Mouse (Mus musculus): ENCODE data around the gene Slc27a3.
A peak's percentile ranks its signal among the peaks of the same experiment; 100 is the strongest.
"Not testable (repeated sequence)": the region's sequence is repeated elsewhere in the genome, so short reads cannot be mapped to it uniquely, and the experiment has no call there.

The Slc27a3 gene

DNA sequence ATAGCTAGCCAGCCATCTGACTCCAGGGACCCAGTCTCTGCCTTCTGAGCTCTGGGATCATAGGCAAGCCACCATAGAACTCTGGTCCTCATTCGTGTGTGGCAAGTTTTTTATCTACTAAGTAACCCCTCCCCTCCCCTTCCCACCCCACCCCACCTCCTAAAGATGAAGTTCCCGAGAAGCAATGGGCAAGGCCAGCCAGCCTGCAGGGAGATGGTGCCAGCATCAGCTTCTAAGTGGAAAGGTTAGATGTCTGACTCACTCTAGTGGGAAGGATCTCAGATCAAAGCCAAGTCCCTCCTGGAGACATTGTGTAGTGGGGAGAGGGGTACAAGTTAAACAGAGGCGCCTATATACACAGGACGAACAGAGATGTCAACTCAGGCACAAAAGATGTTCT lies 1.3 kb upstream of the Slc27a3 start:
- no peak for DNase-seq (ENCODE audit: low spot score)

DNA sequence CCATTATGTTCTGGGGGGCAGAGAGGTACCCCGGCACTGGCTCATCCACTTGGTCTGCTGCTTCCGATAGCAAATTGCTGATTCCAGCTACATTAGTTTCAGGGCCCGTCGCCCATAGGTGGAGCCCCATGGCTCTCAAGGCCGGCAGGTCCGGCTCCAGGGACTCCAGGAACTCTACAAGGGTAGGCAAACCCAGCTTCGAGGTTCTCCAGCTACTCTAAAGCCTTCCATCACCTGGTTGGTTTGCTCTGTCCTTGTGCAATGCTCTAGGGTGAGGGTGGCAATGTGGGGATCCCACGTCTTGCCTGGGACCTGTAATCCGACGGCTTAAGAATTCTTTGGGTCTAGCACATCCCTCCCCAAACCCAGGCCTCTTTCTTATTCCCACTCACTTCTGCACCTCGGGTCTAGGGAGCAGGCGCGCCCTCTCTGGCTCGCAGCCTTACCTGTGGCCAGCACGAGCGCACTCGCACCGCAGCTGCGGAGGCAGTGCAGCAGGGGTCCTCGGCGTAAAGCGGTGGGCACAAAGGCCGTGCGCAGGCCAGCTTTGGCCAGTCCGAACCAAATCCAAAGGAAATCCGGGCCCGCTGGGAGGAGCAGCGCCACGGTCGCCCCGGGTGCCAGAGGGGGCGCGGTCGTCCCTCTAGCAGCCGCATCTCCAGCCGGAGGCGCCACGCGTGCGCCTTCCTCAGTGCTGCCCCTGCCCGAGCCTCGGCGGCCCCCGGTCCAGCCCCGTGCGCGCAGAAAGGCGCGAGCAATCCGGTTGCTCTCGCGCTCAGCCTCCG lies 820 bp downstream of the Slc27a3 start:
- peak; percentile 78 for DNase-seq (ENCODE audit: low spot score)

DNA sequence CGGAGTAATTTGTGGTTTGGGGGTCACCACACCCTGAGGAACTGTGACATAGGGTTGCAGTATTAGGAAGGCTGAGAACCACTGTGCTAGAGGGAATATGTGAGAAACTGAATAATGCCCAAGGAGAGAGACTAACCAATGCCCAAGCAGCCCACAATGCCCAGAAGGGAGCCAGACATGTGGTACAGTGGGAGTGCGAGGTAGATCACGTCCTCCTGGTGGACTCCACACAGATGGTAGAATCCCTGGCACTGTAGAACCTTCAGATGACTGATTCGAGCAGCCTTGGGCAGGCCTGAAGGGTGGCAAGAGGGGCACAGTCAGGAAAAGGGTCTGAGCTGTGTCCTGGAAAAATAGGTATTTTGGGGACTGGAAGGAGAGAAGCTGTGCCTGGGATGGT lies 1.5 kb downstream of the Slc27a3 start:
- no peak for DNase-seq (ENCODE audit: low spot score)

DNA sequence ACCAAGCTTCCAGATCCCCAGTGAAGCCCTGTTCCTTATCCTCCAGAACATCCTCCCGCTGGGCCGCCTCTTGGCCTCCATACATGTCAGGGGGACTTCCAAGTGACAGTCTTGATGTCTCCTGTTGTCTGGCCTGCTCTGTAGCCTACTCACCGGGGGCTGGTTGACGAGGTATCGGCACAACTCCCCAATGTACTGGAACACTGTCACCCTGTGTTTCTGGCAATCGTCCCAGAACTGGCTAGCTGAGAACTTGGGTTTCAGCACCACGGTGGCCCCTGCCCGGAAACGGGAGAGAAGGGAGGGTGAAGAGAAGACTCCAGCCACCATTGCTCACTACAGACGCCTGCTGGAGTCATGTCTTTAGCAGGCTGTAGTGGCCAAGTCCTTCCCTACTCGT lies 2.3 kb downstream of the Slc27a3 start:
- DNase-seq (ENCODE audit: low spot score): peak; percentile 68

DNA sequence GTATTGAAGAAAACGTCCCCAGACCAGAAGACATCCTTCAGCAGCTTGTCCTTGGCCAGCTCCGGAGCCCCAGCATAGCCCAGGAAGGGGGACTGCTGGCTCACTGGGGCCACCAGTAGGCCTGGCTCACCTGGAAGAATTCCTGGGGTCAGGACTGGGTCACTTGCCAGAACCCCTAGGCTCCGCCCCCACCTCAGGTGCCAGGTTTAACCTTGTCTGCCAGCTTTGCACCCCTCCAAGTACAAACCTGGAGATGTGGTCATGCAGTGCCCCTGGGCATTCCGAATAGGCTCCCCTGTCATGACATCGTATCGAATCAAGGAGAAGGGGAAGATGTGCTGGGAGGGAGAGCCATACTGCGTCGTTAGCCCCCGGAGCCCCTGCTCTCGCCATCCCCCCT lies 2.9 kb downstream of the Slc27a3 start:
- DNase-seq (ENCODE audit: low spot score): peak; percentile 63

DNA sequence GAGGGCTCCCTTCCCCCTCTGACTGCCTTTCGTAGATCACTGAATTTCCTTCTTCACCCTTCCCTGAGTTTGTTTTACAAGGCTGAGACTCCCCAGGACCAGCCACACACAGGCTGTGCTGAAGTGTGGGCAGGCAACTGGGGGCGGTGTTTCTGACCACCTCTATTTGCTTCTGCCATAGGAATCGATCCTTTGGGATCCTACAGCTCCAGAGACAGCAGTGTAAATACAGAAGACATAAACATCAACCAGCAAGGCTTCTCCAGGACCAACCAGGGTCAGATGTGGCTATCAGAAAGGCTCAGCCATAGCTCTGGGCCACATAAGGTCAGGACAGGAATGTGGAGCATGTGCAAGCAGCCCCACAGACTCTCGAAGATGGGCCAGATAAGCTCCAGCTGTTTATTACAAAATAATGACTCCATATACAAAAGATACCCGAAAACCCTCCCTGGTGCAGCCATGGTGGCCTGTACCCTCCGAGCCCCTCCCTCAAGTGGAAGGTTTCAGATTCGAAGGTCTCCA lies 4.8 kb downstream of the Slc27a3 start:
- DNase-seq (ENCODE audit: low spot score): no peak

DNA sequence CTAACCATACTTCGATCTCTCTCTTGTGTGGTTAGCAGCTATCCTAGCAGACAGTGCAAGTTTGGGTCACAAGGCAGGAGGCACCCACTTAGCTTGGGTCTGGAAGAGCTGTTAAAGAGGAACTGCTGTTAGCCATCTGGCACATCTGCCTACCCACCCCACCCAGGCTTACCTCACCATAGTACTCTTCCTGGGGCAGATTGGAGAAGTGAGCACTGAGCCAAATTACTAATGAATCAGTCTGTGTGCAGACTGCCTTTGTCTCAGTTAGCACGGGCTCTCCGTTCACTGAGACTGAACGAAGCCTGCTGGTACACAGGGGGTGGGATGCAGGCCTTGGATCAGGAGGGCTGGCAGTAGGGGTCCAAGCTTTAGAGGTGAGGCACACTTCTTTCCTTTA lies 6.0 kb downstream of the Slc27a3 start:
- no peak for DNase-seq (ENCODE audit: low spot score)

DNA sequence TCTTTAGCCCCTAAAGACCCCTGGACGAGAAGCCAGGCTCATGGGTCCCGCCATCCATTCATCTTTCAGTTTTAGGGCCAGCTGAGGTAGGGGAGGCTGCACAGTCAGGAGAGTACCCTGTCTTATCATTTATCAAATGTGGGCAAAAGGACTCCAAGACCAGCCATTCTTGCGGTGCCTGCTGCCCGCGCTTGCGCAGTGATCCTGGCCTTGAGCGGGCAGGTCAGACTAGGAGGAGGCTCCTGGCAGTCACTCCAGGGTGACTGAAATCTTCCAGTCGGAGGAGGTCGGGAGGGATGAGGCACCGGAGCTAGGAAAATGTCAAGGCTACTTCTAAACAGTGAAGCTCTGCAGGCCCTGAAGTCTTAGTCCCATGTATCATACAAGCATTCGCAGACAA lies 8.0 kb downstream of the Slc27a3 start:
- peak; percentile 74 for DNase-seq (ENCODE audit: low spot score)

DNA sequence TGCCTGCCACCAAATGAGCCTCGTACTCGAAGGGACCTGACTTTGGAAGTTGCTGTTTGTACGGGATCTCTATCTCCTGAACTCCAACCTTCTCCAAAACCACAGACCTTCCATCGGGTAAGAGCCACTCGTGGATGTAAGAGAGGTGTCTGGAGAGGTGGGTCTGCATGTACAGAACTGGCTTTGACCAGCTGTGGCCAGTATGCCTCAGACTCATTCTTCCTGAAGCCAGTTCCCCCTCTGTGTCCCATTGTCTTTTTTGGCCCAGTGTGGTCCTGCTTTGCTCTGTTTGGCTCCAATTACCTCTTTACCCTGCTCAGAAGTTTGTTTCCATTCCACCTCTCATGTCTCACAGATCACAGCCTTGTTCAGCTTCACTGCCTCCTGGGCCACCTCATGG lies 11.2 kb downstream of the Slc27a3 start:
- DNase-seq (ENCODE audit: low spot score): no peak

DNA sequence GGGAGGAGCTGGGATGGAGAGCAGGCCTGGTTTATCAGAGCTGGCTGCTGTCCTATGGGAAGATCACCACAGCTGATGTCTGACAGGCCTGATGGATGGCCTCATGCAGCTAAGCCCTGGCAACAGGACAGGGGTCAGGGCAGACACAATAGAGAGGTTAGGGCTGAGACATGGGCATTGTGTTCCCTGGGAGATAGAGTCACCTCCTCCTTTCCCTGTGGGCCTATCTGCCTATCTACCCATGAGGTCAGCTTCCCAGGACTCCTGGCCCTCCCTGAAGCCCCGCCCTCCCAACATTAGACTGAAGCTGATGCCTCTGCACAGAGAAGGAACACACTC lies 13.5 kb downstream of the Slc27a3 start:
- no peak for DNase-seq (ENCODE audit: low spot score)

DNA sequence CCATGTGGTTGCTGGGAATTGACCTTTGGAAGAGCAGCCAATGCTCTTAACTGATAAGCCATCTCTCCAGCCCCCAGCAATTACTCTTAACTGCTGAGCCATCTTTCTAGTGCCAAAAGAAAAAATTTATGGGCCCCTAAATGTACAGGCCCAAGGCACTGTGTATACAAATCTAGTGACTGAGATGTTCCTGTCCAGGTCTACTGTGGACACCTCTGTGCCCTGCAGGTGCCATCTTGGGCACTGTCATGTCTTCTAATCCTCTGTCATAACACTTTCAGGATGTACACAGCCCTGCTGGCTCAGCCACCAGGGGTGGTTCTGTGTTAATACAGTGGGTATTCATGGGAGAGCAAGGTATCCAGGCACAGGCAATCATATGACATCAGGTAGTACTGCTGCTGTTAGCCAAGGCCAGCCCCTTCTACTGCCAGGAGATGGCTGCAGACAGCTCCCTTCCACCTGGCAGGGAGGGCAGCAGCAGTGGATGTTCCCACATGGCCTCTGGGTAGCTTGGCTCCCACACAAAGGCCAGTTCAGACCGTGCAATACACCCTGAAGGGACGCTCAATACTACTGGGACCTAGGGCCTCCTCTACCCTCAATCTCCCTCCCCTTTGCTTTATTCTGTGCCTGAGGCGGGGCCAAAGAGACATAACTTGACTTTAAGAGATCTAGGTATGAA lies 14.0 kb downstream of the Slc27a3 start:
- DNase-seq (ENCODE audit: low spot score): no peak

DNA sequence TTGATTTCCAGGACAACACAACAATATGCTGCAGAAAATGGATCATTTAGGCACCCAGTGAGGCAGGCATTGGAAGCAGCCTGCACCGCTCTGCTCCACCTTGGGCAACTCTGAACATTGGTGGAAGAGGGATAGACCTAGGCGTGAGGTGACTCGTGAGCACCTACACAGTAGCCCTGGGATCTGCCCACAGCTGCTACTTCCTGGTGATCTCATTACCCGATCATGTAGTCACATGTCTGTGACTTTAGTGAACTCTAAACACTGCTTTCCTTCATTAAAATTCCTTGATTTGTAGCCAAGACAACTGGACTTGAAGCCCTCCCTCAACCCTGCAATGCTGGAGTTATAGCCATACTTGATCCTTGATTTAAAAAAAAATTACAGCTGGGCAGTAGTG lies 15.4 kb downstream of the Slc27a3 start:
- DNase-seq (ENCODE audit: low spot score): no peak

DNA sequence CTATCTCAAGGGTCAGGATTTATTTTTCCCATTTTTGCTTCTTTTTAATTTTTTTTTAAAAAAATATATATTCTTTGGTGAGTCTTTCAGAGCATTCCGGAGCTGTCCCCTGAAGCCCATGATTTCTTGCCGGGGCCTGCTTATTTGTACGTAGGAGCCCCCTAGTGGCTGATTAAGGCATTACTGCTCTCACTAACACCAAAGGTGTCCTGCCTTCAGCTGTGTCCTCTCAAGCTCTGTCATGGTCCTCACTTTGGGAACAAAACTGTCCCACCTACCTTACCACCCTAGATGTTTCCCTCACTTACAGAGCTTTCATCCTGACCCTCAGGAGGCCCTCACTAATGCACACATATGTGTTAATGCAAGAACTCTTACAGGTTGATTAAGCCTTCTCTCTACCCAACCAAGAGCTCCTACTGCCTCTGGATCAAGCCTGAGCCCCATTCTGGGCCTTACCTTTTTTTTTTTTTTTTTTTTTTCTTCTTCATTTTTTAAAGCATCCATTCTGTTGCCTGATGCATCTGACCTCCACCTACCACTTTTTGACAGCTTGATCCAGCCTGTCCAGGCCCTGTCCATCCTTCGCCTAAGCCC lies 16.2 kb downstream of the Slc27a3 start:
- peak; percentile 89 for DNase-seq (ENCODE audit: low spot score)

DNA sequence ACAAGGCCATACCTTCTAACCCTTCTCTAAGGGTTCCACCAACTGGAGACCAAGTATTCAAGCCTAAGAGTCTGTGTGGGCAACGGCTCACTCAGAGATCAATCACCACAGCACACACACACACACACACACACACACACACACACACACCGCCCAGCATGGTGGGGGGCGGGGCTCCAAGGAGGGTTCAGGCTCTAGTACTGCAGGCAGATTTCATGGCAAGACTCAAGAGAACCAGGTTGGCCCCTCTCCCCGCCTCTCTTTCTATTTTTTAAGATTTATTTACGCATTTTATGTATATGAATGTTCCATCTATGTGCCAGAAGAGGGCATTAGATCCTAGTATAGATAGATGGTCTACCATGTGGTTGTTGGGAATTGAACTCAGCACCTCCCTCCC lies 16.9 kb downstream of the Slc27a3 start:
- DNase-seq (ENCODE audit: low spot score): no peak

DNA sequence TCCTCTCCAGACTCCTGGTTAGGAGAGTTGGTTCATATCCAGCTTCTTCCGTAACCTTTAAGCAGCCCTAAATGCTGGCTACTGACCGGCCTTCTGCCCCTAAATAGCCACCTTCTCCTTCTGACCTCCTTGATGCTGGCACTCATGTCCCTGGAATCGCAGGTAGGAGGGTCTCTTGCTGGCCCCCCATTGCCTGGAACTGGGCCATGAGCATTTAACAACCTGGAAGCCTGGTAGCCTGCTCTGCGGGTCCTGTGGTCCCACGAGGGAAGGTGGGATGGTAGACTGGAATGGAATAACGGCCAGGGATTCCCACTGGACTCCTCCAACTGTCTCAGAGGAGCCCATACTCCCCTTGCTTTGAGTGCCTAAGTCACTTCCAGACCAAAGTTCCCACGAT lies 17.9 kb downstream of the Slc27a3 start:
- no peak for DNase-seq (ENCODE audit: low spot score)

DNA sequence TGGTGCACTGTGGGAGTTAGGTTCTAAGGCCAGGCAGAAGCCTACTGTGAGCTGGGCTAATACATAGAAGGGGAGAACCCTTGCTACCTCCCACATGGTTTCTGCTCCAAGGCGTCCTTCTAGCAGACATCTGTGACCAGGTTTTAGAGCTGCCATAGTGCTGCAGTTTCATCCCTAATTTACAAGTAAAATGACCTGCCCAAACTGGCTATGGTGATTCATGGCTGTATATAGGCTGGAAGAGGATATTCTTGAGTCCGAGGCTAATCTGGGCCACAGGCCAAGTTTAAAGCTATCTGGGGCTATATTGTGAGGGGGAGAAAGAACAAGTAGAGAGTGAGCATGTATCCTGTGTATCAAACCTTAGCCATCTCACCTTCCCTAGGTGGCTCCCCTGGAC lies 20.7 kb downstream of the Slc27a3 start:
- DNase-seq (ENCODE audit: low spot score): no peak

DNA sequence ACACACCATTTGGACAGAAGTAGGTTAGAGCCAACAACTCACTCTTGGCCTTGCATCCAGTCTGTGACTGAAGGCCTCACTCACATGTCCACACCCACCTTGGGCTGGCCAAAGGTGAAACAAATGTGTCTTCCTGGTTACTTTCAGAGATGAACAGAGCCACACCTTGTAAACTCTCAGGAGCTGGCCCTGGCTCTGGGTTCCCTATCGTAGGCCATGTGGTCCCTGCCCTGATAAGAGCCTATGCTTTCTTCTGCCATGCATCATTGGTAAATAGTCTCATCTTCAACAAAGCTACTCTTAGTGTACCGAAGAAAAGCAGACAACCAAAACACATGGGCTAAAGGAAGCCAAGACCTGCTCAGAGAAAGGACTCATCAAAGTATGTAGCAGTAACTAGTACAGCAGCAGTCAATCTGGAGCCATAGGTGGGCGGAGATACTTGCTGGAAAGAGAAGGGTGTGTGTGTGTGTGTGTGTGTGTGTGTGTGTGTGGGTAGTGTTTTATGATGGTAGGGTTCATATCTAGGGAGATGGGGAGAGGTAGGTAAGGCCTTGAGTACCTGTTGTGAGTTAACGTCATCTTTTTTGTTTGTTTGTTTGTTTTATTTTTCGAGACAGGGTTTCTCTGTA lies 22.6 kb downstream of the Slc27a3 start:
- DNase-seq (ENCODE audit: low spot score): no peak

DNA sequence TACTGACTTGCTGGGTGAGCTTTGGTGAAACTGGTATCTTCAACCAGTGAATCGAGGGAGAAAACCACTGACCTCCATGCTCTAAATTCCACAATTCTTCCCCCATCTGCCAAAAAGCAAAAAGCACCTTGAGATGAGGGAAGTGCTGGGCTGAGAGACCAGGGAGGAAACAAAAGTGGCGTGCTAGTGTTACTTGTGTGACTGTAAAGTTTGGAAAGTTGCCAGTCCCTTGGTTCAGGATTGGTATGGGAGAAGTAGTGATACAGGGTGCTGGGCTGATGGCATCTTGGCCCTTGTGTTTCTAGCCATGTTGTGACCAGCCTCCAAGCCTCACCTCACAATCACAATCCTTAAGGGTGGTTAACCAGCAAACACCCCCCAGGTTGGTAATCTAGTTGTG lies 27.4 kb downstream of the Slc27a3 start:
- DNase-seq (ENCODE audit: low spot score): no peak

DNA sequence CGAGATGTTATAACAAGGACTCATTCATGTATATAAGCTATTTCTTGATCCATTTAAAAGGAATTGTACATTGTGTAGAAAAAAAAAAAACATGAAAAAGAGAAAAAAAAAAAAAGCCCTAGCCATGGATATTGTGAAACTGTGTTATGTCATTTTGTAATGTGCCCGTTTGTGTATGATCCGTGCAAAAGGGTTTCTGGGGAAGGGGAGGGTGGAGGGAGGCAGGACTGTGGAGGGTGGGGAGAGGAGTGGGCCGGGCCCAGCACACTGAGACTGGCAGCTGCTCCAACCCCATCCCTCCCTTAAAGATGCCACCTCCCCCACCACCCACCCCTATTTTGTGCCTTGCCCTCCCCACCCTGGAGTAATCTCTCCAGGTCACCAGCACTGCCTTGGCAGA lies 28.3 kb downstream of the Slc27a3 start:
- DNase-seq (ENCODE audit: low spot score): no peak

DNA sequence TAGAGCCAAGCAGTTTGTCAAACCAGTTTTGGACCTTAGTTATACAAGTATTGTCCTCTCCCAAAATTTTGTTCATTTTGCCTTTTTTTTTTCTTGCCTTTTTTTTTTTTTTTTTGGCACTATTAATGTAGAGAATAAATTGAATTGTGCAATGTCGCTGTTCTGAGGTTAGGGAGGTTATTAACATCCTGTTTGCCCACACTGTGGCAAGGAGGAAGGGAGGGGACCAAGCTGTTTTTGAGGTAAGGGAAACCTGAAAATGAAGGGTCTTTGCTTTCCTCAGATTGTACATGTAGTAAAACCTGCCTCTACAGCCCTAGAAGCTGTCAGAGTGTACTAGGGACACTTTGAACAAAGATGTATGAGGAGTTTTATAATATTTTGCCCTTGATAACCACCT lies 30.5 kb downstream of the Slc27a3 start:
- no peak for DNase-seq (ENCODE audit: low spot score)

DNA sequence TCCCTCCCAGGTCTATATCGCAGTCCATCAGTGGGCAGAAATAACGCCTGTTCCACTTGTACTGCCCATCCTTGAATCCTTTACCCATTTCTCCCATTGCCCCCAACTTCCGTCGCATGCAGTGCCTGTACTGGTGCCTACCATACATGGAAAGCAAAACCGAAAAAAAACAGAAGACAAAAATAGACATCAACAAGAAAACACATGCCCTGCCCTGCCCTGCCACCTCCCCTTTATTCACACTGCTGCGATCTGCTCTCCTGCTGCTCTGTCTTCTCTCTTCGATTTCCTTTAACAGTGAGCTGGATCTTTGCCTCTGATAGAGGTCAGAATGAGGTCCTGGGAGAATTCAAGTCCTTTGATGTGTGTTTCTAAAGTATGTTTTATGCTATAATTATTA lies 31.8 kb downstream of the Slc27a3 start:
- no peak for DNase-seq (ENCODE audit: low spot score)

DNA sequence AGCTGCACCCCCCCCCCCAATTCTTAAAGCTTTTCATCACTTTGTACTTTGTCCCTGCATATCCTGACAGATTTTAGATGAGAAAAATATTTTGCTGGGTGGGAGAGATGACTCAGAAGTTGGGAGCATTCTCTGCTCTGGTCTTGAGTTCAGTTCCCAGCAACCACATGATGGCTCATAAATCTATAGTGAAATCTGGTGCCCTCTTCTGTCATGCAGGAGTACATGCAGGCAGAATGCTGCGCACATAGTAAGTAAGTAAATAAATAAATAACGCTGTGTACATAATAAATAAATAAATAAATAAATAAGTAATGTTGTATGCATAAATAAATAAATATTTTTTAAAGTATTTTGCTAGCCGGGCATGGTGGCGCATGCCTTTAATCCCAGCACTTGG lies 41.9 kb downstream of the Slc27a3 start:
- DNase-seq (ENCODE audit: low spot score): no peak

DNA sequence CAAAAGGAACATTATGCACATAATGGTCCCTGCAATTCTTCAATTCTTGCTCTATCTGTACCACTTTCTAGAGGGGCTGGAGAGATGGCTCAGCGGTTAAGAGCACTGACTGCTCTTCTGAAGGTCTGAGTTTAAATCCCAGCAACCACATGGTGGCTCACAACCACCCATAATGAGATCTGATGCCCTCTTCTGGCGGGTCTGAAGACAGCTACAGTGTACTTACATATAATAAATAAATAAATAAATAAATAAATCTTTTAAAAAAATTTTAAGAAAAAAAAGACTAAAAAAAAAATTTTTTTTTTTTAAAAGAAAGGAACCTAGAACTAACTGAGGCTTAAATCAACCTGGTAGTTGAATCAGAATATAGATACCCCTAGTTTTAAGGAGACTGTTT lies 46.9 kb downstream of the Slc27a3 start:
- not testable (repeated sequence) for DNase-seq (ENCODE audit: low spot score)

Measured in testis, postnatal 10 days (tissue).